Mouse (Mus musculus) liver, embryonic 11.5 days (tissue): ENCODE measurements at regions not wholly inside any gene's neighbourhood (a gene's known extent, or its start where the extent isn't known, plus 50 kb on each side); places are given as distances from the start of the nearest gene placed in this dataset.

Source experiments
- ATAC-seq: fragments of 200-750 bp; cut with Nextera tagmentation; replicated peaks from 2 replicates; pipeline ENCODE4 v1.8.0; 2017; ENCODE audit warnings: moderate number of reproducible peaks, mild to moderate bottlenecking, moderate TSS enrichment, moderate library complexity; ENCODE audit not compliant: low FRiP score
- DNase-seq: peaks from one replicate; pipeline ENCODE4 v3.0.0-alpha.2; 2017; ENCODE audit warnings: low spot score
- H3K27ac ChIP-seq: fragments of 300-500 bp; sonication (generic); 2 replicates; pipeline ENCODE4 v1.5.1; 2014; ENCODE audit warnings: mild to moderate bottlenecking, low read depth, low read length, control low read depth
- H3K27me3 ChIP-seq: fragments of 300-500 bp; sonication (generic); replicated peaks from 2 replicates; pipeline ENCODE4 v1.6.1; 2014; ENCODE audit warnings: low read length, mixed read lengths; ENCODE audit not compliant: control insufficient read depth, insufficient read depth
- H3K36me3 ChIP-seq: fragments of 300-500 bp; sonication (generic); 2 replicates; pipeline ENCODE4 v1.6.1; 2014; ENCODE audit warnings: mild to moderate bottlenecking, low read length, moderate library complexity, mixed read lengths; ENCODE audit not compliant: control insufficient read depth, insufficient read depth
- H3K4me1 ChIP-seq: fragments of 300-500 bp; sonication (generic); replicated peaks from 2 replicates; pipeline ENCODE4 v1.6.1; 2014; ENCODE audit warnings: low read length, mixed read lengths; ENCODE audit not compliant: control insufficient read depth, insufficient read depth
- H3K4me2 ChIP-seq: fragments of 300-500 bp; sonication (generic); 2 replicates; pipeline ENCODE4 v1.6.1; 2014; ENCODE audit warnings: mild to moderate bottlenecking, control low read depth, moderate library complexity
- H3K4me3 ChIP-seq: fragments of 300-500 bp; sonication (generic); 2 replicates; pipeline ENCODE4 v1.5.1; 2014; ENCODE audit warnings: low read depth, low read length, control low read depth
- H3K9ac ChIP-seq: fragments of 300-500 bp; sonication (generic); 2 replicates; pipeline ENCODE4 v1.6.1; 2014; ENCODE audit warnings: low read depth, low read length, control low read depth
- H3K9me3 ChIP-seq: fragments of 300-500 bp; sonication (generic); 2 replicates; pipeline ENCODE4 v1.6.1; 2016; ENCODE audit warnings: low read length, inconsistent platforms, mixed read lengths; ENCODE audit not compliant: control insufficient read depth
- WGBS: fragments of 180-500 bp; shearing (Covaris S2); extraction: QIAGEN DNeasy Blood & Tissue Kit; methylation state at CpG from one replicate; pipeline ENCODE4 v1.1.7; 2014; 5-methylcytosine and 5-hydroxymethylcytosine counted together

DNA sequence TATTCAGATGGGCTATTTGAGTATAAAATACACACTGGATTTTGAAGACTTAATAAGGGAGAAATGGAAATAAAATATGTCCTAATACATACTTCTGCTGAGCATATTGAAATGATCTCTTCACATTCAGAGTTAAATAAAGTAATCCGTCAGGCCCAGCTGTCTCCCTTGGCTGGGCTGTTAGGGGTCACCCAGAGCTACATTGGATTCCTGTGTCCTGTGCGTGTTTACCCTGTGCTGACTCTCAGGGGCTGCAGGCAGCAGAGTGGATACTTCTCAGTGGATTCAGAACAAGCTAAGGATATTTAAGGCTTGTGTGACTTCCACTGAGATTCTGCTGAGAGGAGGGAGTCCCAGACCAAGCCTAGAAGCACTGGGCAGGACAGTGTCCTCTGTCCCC, 135.6 kb upstream of the Fstl4 start:
- H3K27me3 ChIP-seq, result no peaks in the 10 kb centered on the region
- ATAC-seq (no peak), DNase-seq (no peak)
- no peak overlapping the region for H3K9ac ChIP-seq
- H3K36me3 ChIP-seq, result no peaks in the 10 kb centered on the region
- no peaks in the 10 kb centered on the region for H3K9me3 ChIP-seq
- H3K4me1 ChIP-seq, result no peaks in the 10 kb centered on the region
- no peak overlapping the region for H3K4me3 ChIP-seq
- H3K27ac ChIP-seq, result no peak overlapping the region
- 65% methylated on average over 2 of the region's 2 CpGs for WGBS
- no peak overlapping the region for H3K4me2 ChIP-seq

DNA sequence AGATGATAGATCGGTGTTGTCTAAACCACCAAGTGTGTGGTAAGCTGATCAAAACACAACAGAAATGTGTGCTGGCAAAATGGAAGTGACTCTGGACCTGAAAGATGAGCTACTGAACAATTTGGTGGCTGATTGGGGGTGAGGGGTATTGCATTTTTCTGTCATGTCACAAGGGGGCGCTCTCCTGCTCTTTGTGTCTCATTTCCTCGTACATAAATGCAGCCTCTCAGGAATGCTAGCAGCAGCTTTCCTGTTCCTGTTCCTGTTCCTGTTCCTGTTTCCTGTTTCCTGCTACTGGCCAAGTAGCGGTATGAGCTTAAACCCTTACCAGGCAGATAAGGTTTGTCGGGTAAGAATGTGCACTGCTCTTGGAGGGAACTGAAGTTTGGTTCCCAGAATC, 134.7 kb upstream of the Fstl4 start:
- 38% methylated on average over 5 of the region's 5 CpGs for WGBS
- Histone ChIP-seq H3K9ac (no peak overlapping the region), H3K9me3 (no peaks in the 10 kb centered on the region), H3K4me3 (no peak overlapping the region), H3K36me3 (no peaks in the 10 kb centered on the region), H3K4me1 (no peaks in the 10 kb centered on the region), H3K27ac (no peak overlapping the region), H3K27me3 (no peaks in the 10 kb centered on the region), H3K4me2 (no peak overlapping the region)
- DNase-seq, result no peak
- ATAC-seq, result no peak

DNA sequence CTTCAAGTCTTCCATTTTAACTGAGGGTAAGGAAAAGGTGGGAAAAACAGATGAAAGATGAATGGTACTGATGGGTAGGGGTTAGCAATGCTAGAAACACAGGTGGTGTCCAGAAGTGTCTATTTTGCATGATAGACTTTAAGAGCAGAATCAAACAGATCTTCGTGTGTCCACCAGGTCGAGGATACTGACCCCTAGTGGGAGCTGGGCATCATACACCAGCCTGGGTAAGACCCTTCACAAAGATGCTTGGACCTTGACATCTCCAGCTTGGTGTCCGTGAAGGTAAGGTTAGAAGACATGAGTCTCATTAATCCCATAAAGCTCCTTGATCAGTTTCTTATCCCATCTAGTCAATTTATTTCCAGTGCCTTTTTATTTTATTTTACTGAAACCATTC, 132.9 kb upstream of the Fstl4 start:
- Histone ChIP-seq H3K36me3 (no peaks in the 10 kb centered on the region), H3K27me3 (no peaks in the 10 kb centered on the region), H3K4me1 (no peaks in the 10 kb centered on the region), H3K27ac (no peak overlapping the region), H3K4me3 (no peak overlapping the region), H3K9me3 (no peaks in the 10 kb centered on the region), H3K4me2 (no peak overlapping the region), H3K9ac (no peak overlapping the region)
- ATAC-seq, result no peak
- DNase-seq, result no peak
- 46% methylated on average over 3 of the region's 3 CpGs for WGBS

DNA sequence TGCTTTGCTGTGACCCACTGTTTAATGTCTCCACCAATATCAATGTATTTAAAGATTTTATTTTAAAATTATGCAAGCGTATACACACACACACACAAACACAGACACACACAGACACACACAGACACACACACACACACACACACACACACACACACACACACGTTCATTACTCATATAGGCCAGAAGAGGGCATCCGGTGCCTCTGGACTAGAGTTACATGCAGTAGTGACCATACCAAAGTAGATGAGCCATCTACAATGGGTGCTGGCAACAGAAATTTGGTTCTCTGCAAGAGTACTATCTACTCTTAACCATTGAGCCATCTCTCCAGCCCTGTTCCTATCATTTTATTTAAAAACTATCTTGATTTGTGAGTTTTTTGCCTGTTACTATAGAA, 130.2 kb upstream of the Fstl4 start:
- 61% methylated on average over 3 of the region's 3 CpGs for WGBS
- H3K4me1 ChIP-seq, result no peaks in the 10 kb centered on the region
- no peaks in the 10 kb centered on the region for H3K9me3 ChIP-seq
- DNase-seq (no peak), ATAC-seq (no peak)
- H3K27ac ChIP-seq, result no peak overlapping the region
- no peaks in the 10 kb centered on the region for H3K36me3 ChIP-seq
- no peak overlapping the region for H3K4me3 ChIP-seq
- no peaks in the 10 kb centered on the region for H3K27me3 ChIP-seq
- H3K9ac ChIP-seq, result no peak overlapping the region
- H3K4me2 ChIP-seq, result no peak overlapping the region

DNA sequence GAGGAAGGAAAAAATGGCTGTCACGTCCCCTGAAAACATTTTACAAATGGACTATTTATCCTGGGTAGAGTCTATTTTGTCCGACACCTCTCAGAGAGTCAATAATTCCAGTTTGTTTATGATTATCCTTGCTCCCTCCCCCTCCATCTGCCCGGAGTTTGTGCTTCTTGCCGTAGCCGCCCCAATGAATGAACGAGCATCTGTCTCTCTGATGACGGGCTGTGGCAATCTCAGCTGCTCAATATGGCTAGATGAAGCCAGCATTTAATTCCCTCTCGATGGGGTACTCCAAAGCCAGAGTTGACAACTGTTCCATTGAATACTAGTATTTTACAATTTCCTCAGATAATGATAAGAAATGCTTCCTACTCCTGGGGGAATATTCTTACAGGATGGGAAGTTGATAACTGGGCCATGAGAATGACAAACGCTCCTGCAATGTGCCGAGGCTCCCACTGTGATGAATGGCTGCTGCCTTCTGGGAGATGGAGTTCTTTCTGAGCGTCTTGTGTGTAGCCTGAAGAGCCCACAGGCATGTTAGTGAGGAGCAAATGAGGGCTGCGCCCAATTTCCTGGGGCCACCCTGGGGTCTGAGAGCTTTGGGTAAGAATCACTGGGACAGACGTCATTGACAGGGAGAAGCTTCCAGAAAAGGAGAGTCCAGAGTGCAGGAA, 128.6 kb upstream of the Fstl4 start:
- no peak overlapping the region for H3K27ac ChIP-seq

DNA sequence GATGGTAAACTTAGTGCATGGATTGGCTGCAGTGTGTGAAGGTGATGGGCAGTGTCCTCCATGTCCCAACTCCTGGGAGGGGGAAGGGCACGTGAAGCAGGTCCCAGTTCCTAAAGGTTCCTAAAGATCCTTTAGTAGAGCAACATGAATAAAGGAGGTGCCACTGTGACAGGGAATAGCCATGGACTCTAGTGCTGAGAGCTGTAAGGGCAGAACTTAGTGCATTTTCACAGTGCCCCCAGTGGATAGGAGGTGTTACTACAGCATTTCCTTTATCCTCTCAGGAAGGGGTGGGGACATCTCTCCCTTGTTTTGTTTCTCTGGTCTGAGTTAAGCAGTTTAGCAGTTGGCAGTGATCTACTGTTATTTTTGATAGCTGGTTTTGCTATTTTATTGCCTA, 125.5 kb upstream of the Fstl4 start:
- peaks cover 3% of the 10 kb centered on the region; the same call in 1 of the 2 replicates for H3K27me3 ChIP-seq
- H3K9me3 ChIP-seq, result no peaks in the 10 kb centered on the region
- DNase-seq (no peak), ATAC-seq (no peak)
- H3K4me3 ChIP-seq, result no peak overlapping the region
- H3K4me2 ChIP-seq, result no peak overlapping the region
- H3K27ac ChIP-seq, result no peak overlapping the region
- peaks cover 5% of the 10 kb centered on the region; the same call in 1 of the 2 replicates for H3K4me1 ChIP-seq
- no peak overlapping the region for H3K9ac ChIP-seq
- H3K36me3 ChIP-seq, result no peaks in the 10 kb centered on the region
- 89% methylated on average over 1 of the region's 1 CpGs for WGBS

More for the DNA sequence above, 128.6 kb upstream of the Fstl4 start:
- Histone ChIP-seq H3K4me2 (no peak overlapping the region), H3K36me3 (no peaks in the 10 kb centered on the region), H3K4me1 (no peaks in the 10 kb centered on the region), H3K9me3 (no peaks in the 10 kb centered on the region), H3K9ac (no peak overlapping the region), H3K4me3 (no peak overlapping the region), H3K27me3 (no peaks in the 10 kb centered on the region)
- ATAC-seq, result no peak
- no peak for DNase-seq
- 70% methylated on average over 13 of the region's 13 CpGs for WGBS

DNA sequence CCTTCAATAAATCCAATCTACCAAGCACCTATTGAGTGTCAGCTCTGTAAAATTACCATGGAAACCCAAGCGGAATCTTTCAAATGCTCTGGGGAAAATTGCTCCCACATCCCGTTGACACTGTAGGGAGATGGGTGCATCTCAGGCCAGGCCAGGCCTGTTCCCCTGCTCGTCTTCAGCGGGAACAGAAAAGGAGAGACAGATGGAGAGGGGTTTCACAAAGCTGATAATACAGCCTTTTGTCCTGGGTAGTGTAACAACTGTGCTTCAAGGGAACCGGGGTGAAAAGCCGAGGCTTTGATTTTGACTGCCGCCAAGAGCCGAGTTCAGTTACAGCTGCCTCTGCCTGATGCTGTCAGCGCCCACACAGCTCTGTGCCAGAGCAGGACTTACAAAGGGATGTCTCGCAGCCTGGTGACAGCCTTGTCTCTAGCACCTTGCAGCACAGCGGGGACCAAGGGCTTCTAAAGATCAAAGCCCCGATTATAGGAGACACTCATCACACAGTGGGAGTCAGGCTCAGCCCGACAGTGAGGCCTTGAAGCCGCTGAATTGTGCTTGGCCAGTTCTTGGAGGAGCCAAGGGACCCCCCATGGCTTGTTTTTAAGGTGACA, 122.6 kb upstream of the Fstl4 start:
- Histone ChIP-seq H3K4me2 (no peak overlapping the region), H3K9ac (no peak overlapping the region), H3K9me3 (no peaks in the 10 kb centered on the region), H3K27me3 (peaks cover 3% of the 10 kb centered on the region; the same call in 1 of the 2 replicates), H3K4me3 (no peak overlapping the region), H3K36me3 (no peaks in the 10 kb centered on the region), H3K27ac (no peak overlapping the region), H3K4me1 (peaks cover 5% of the 10 kb centered on the region; the same call in 1 of the 2 replicates)
- DNase-seq (no peak), ATAC-seq (no peak)
- WGBS, result 37% methylated on average over 14 of the region's 14 CpGs

DNA sequence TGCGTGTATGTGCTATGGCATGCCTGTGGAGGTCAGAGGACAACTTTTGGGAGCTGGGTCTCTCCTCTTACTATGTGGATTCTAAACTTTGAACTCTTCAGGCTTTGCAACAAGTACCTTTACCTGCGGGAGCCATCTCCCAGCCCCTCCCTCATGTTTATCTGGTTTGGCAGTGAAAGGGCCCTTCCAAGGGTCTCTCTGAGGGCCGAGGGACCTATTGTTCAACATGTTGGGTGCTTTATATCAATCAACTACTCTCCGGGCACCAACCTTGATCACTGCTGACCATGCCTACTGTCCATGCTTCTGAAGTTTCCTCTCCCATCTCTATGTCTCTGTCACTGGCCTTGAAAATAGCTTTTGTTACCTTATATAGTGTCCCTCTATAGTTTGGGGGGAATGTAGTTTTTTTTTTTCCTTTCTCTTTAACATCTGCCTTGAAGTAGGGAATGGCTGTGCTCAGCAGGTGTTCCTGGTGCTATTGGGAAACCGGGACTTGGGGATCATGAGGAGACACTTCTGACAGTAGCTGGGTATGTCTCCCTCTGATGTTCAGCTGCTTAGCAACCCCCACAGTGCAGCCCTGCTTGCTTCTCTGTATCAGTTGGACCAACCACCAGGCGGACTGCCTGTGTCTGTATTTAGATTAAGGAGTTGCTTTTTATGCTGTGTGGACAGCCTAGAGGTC, 120.2 kb upstream of the Fstl4 start:
- peaks cover 5% of the 10 kb centered on the region; the same call in 1 of the 2 replicates for H3K4me1 ChIP-seq
- no peak overlapping the region for H3K4me2 ChIP-seq
- no peaks in the 10 kb centered on the region for H3K36me3 ChIP-seq
- H3K27me3 ChIP-seq, result peaks cover 3% of the 10 kb centered on the region; the same call in 1 of the 2 replicates
- WGBS, result 32% methylated on average over 6 of the region's 6 CpGs
- peak; percentile 47 for DNase-seq
- ATAC-seq, result no peak
- H3K9me3 ChIP-seq, result no peaks in the 10 kb centered on the region
- H3K9ac ChIP-seq, result no peak overlapping the region
- no peak overlapping the region for H3K27ac ChIP-seq
- H3K4me3 ChIP-seq, result no peak overlapping the region
